ENCODE assay signal across 7 mouse cellular contexts in genomic region chr19:9974853-9975252, GRCm38 (mm10). TPM values are rescaled to one million over a fixed set of nuclear protein-coding genes. Genes with fewer than 3 reads are reported as not detected.
DNase-seq lines count a peak whose midpoint lies in the region; ATAC-seq and TF ChIP-seq lines count a peak whose summit lies in the region.
"Not testable (repeated sequence)": the region's sequence is repeated elsewhere in the genome, so short reads cannot be mapped to it uniquely, and the experiment has no call there.

No protein-coding gene starts in this region.

- H3K4me1 ChIP-seq in bone marrow macrophage, adult 2 months (ENCODE audit: control insufficient read depth, insufficient read depth, low read length): peaks cover 80% of the 10 kb centered on the region
- peaks cover 30% of the 10 kb centered on the region for H3K4me1 ChIP-seq in heart, embryonic 13.5 days
- peaks cover 10% of the 10 kb centered on the region for H3K4me1 ChIP-seq in intestine, postnatal 0 days (replicated peaks; ENCODE audit: control insufficient read depth, insufficient read depth, low read length)
- H3K4me1 ChIP-seq in liver, embryonic 12.5 days: peaks cover 50% of the 10 kb centered on the region
- H3K4me1 ChIP-seq in lung, postnatal 0 days (ENCODE audit: insufficient read depth, low read depth, low read length): peaks cover 11% of the 10 kb centered on the region; the same call in 1 of the 2 replicates
- H3K4me1 ChIP-seq in stomach, embryonic 16.5 days (ENCODE audit: control insufficient read depth, insufficient read depth, low read length): peaks cover 13% of the 10 kb centered on the region; the same call in 1 of the 2 replicates

- not testable (repeated sequence) for H3K9me3 ChIP-seq in heart, embryonic 13.5 days; intestine, postnatal 0 days (ENCODE audit: control insufficient read depth); liver, embryonic 12.5 days (replicated peaks); lung, postnatal 0 days (ENCODE audit: low read length); stomach, embryonic 16.5 days (replicated peaks; ENCODE audit: control insufficient read depth, low read length)

- not testable (repeated sequence) for H3K27me3 ChIP-seq in heart, embryonic 13.5 days (replicated peaks); intestine, postnatal 0 days (replicated peaks; ENCODE audit: control insufficient read depth, insufficient read depth, low read length); liver, embryonic 12.5 days (replicated peaks); lung, postnatal 0 days (replicated peaks; ENCODE audit: insufficient read depth, low read length); stomach, embryonic 16.5 days (ENCODE audit: control insufficient read depth, insufficient read depth, low read length)

- not testable (repeated sequence) for H3K4me3 ChIP-seq in bone marrow macrophage, adult 2 months (ENCODE audit: insufficient read depth, low read length); heart, embryonic 13.5 days; intestine, postnatal 0 days (ENCODE audit: low read depth, low read length); liver, embryonic 12.5 days; lung, postnatal 0 days (ENCODE audit: low read depth, low read length); stomach, embryonic 16.5 days (replicated peaks; ENCODE audit: low read length)

- TF ChIP-seq POLR2A in bone marrow macrophage, adult 2 months (IDR thresholded peaks at IDR 0.05; ENCODE audit: borderline replicate concordance, low read depth, low read length): not testable (repeated sequence)

- not testable (repeated sequence) for H3K4me2 ChIP-seq in heart, embryonic 13.5 days; intestine, postnatal 0 days (replicated peaks; ENCODE audit: low read depth); liver, embryonic 12.5 days; lung, postnatal 0 days (replicated peaks; ENCODE audit: low read depth, low read length); stomach, embryonic 16.5 days (ENCODE audit: low read depth, low read length)

- TF ChIP-seq EP300 in lung, postnatal 0 days (IDR thresholded peaks at IDR 0.05): peak; percentile 57; the same call in 1 of the 2 replicates

- not testable (repeated sequence) for H3K36me3 ChIP-seq in heart, embryonic 13.5 days; intestine, postnatal 0 days (ENCODE audit: control insufficient read depth, insufficient read depth); liver, embryonic 12.5 days; lung, postnatal 0 days (ENCODE audit: insufficient read depth, low read length); stomach, embryonic 16.5 days (ENCODE audit: control insufficient read depth, insufficient read depth, low read length)

- peak overlapping the region; percentile 99 for H3K27ac ChIP-seq in bone marrow macrophage, adult 2 months (ENCODE audit: insufficient read depth, low read depth, low read length)
- H3K27ac ChIP-seq in heart, embryonic 13.5 days (replicated peaks): peak overlapping the region; percentile 44
- peak overlapping the region; percentile 81 for H3K27ac ChIP-seq in intestine, postnatal 0 days (ENCODE audit: low read depth, low read length)
- peak overlapping the region; percentile 55 for H3K27ac ChIP-seq in liver, embryonic 12.5 days
- H3K27ac ChIP-seq in lung, postnatal 0 days (ENCODE audit: low read length): not testable (repeated sequence)
- H3K27ac ChIP-seq in stomach, embryonic 16.5 days (ENCODE audit: low read length): peak overlapping the region; percentile 37; the same call in 1 of the 2 replicates

- TF ChIP-seq CTCF in bone marrow macrophage, adult 2 months (IDR thresholded peaks at IDR 0.05; ENCODE audit: low read depth, low read length); intestine, postnatal 0 days (IDR thresholded peaks at IDR 0.05; ENCODE audit: low read depth); lung, postnatal 0 days (IDR thresholded peaks at IDR 0.05): not testable (repeated sequence)

- H3K9ac ChIP-seq in heart, embryonic 13.5 days; intestine, postnatal 0 days (ENCODE audit: low read depth, low read length); liver, embryonic 12.5 days; lung, postnatal 0 days (replicated peaks; ENCODE audit: low read depth); stomach, embryonic 16.5 days (ENCODE audit: low read length): not testable (repeated sequence)

- peak; percentile 50 for DNase-seq in lung, postnatal 0 days (ENCODE audit: low spot score)

- ATAC-seq in heart, embryonic 13.5 days (ENCODE audit: extremely low read depth, insufficient number of reproducible peaks, low FRiP score, low TSS enrichment); liver, embryonic 12.5 days: not testable (repeated sequence)
- peak; percentile 84 for ATAC-seq in intestine, postnatal 0 days
- ATAC-seq in lung, postnatal 0 days: peak; percentile 65
- peak; percentile 86 for ATAC-seq in monocyte, adult 5-6 weeks (replicated peaks; ENCODE audit: insufficient number of reproducible peaks, low FRiP score, low TSS enrichment, poor library complexity, severe bottlenecking)
- ATAC-seq in stomach, embryonic 16.5 days (ENCODE audit: insufficient read depth, low FRiP score): peak; percentile 72

- 34% methylated on average over 2 of the region's 2 CpGs for WGBS in heart, embryonic 13.5 days
- 31% methylated on average over 2 of the region's 2 CpGs for WGBS in intestine, postnatal 0 days
- 19% methylated on average over 2 of the region's 2 CpGs for WGBS in liver, embryonic 12.5 days (ENCODE audit: insufficient replicate concordance)
- WGBS in lung, postnatal 0 days: 50% methylated on average over 1 of the region's 2 CpGs
- WGBS in stomach, embryonic 16.5 days: 50% methylated on average over 2 of the region's 2 CpGs

RNA-seq across cellular contexts. Expression of gene Fth1, which starts 5.5 kb away (rescaled TPM):
- 20,335 and 20,363 TPM in 2 replicates for polyA plus RNA-seq in bone marrow macrophage, adult 2 months (2012; ENCODE audit: insufficient read depth, insufficient read length, missing spikeins)
- 2,189 and 2,554 TPM in 2 replicates for polyA plus RNA-seq in heart, embryonic 13.5 days (2015; fragmentation: Nextera tagmentation; extraction: Ambion mirVana)
- polyA plus RNA-seq in intestine, postnatal 0 days (2015; fragmentation: Nextera tagmentation; extraction: Ambion mirVana): 6,780 and 7,050 TPM in 2 replicates
- polyA plus RNA-seq in liver, embryonic 12.5 days (2016; fragmentation: Nextera tagmentation; extraction: Ambion mirVana): 5,199 and 5,262 TPM in 2 replicates
- polyA plus RNA-seq in lung, postnatal 0 days (2015; fragmentation: Nextera tagmentation; extraction: Ambion mirVana): 3,752 and 3,783 TPM in 2 replicates
- total RNA-seq in monocyte, adult 5-6 weeks (2017): 676 to 886 TPM (median 682 TPM) in 3 replicates
- 1,902 and 2,108 TPM in 2 replicates for polyA plus RNA-seq in stomach, embryonic 16.5 days (2015; fragmentation: Nextera tagmentation; extraction: Ambion mirVana)

RNA-seq across cellular contexts. Expression of gene Best1, which starts 26.6 kb away (rescaled TPM):
- 0.44 and 2.3 TPM in 2 replicates for polyA plus RNA-seq in bone marrow macrophage, adult 2 months (2012; ENCODE audit: insufficient read depth, insufficient read length, missing spikeins)
- polyA plus RNA-seq in heart, embryonic 13.5 days (2015; fragmentation: Nextera tagmentation; extraction: Ambion mirVana): 0.23 and 0.27 TPM in 2 replicates
- polyA plus RNA-seq in intestine, postnatal 0 days (2015; fragmentation: Nextera tagmentation; extraction: Ambion mirVana): 0.61 and 0.89 TPM in 2 replicates
- polyA plus RNA-seq in liver, embryonic 12.5 days (2016; fragmentation: Nextera tagmentation; extraction: Ambion mirVana): 0.17 and 0.32 TPM in 2 replicates
- 2.0 and 2.3 TPM in 2 replicates for polyA plus RNA-seq in lung, postnatal 0 days (2015; fragmentation: Nextera tagmentation; extraction: Ambion mirVana)
- 0.21 TPM in 1 of 3 replicates, not detected in the others for total RNA-seq in monocyte, adult 5-6 weeks (2017)
- 0.61 and 0.64 TPM in 2 replicates for polyA plus RNA-seq in stomach, embryonic 16.5 days (2015; fragmentation: Nextera tagmentation; extraction: Ambion mirVana)

RNA-seq across cellular contexts. Expression of gene Rab3il1, which starts 26.6 kb away (rescaled TPM):
- polyA plus RNA-seq in bone marrow macrophage, adult 2 months (2012; ENCODE audit: insufficient read depth, insufficient read length, missing spikeins): 156 and 178 TPM in 2 replicates
- polyA plus RNA-seq in heart, embryonic 13.5 days (2015; fragmentation: Nextera tagmentation; extraction: Ambion mirVana): 32.5 and 36.7 TPM in 2 replicates
- polyA plus RNA-seq in intestine, postnatal 0 days (2015; fragmentation: Nextera tagmentation; extraction: Ambion mirVana): 63.6 and 65.8 TPM in 2 replicates
- 189 and 191 TPM in 2 replicates for polyA plus RNA-seq in liver, embryonic 12.5 days (2016; fragmentation: Nextera tagmentation; extraction: Ambion mirVana)
- polyA plus RNA-seq in lung, postnatal 0 days (2015; fragmentation: Nextera tagmentation; extraction: Ambion mirVana): 23.8 and 25.9 TPM in 2 replicates
- total RNA-seq in monocyte, adult 5-6 weeks (2017): 0.39 to 3.0 TPM in 2 of 3 replicates, not detected in the other
- 33.7 and 38.1 TPM in 2 replicates for polyA plus RNA-seq in stomach, embryonic 16.5 days (2015; fragmentation: Nextera tagmentation; extraction: Ambion mirVana)
